Mouse (Mus musculus) left cerebral cortex, postnatal 25 days (tissue): ENCODE data around the gene Gm595. TPM values are rescaled to one million over a fixed set of nuclear protein-coding genes. Genes with fewer than 3 reads are reported as not detected.

ENCODE experiments used
- DNase-seq, 2 experiments: peaks; one replicate each; pipeline ENCODE4 v3.0.0; 2022; ENCODE audit warnings: low spot score in 2 of 2, mixed read lengths in 1 of 2
- intact Hi-C: fragments of 180-260 bp; cut with DNase I; formaldehyde crosslinking; loops from one replicate; pipeline ENCODE4 v1.15.1; 2025
- total RNA-seq, 2 experiments: library from RNA; stranded (reverse); gene quantifications; 2 replicates each; pipeline ENCODE4 v1.2.3; 2021

The Gm595 gene
- total RNA-seq = not detected

DNA sequence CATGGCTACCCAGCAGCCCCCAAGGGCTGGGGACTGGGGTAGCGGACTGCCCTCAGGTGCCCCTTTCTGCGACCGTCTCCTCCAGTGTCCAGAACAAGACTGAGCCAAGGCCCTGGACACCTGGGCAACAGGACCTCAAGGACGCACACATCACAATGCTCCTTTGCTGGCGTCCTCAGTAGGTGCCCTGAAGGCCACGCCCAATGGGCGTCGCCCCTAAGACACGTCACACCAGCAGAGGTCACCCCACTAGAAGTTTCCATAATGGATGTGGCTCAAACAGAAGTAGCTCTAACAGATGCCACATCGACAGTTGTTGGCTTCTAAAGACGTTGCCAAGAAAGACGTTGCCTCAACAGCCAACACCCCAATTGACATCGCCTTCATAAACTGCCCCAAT, at the start of gene Gm595:
TSS of gene Gm595 (minus strand) at position 101 of the 400 bp plus-strand sequence.
- intact Hi-C loops = no loop called here
- no peak for DNase-seq

DNA sequence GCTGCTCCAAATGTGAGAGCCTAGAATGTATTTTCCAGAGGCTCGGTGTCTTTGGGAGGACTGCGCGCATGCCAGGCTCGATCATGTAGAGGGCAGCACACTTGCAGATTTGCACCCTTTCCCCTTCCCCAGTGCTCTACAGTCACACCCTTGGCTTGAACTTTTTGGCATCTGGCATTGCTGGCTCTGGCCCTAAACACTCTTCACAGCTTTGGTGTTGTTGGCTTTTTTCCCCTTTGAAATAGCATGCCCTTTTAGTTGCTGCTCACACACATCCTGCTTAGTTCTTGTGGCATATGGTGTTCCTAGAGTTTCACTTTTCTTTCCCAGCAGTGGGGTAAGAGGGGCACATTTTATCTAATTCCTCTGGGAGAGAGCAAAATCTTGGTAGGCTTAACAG, 30.9 kb upstream of the Gm595 start:
- intact Hi-C loops = no loop called here
- no peak for DNase-seq

DNA sequence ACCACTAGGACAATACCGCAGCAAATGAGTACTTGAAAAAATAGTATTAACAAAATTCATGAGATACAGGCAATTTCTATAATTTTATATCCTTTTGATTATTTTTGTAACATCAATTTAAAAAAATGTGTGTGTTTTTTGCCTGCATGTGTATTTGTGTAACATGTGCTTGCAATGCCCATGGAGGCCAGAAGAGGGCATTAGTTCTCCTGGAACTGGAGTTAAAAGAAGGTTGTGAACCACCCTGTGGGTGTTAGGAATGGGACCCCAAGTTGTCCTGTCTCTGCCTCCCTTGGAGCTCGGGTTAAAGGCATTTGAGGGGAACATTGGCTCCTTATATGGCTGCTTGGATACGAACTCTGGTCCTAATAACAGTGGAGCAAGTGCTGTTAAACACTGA, 26.2 kb upstream of the Gm595 start:
- intact Hi-C loops = no loop called here

DNA sequence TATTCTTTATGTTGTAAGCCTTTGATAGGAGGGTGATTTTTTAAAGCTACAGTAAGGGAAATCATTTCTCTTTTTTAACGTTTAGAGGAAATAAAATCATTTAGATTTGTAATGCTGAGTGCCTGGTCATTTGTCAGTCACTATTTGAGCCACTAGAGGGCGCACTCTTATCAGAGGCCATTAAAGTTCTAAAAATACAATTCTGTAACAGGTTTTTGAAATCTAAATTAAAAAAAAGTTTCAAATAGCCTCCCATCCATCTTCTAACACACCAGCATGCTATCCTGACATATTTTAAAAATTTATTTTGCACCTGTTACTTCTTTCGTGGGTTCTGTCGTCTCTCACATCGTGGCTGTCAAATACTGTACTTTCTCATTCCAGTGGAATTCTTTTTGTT, 22.0 kb upstream of the Gm595 start:
- DNase-seq = peak; percentile 5 to 9
- intact Hi-C loops = loop anchor here (5.0 kb wide), 1 partner anchor 408 kb away; no protein-coding TSS in a partner anchor

More for the DNA sequence above, 26.2 kb upstream of the Gm595 start:
- no peak for DNase-seq

DNA sequence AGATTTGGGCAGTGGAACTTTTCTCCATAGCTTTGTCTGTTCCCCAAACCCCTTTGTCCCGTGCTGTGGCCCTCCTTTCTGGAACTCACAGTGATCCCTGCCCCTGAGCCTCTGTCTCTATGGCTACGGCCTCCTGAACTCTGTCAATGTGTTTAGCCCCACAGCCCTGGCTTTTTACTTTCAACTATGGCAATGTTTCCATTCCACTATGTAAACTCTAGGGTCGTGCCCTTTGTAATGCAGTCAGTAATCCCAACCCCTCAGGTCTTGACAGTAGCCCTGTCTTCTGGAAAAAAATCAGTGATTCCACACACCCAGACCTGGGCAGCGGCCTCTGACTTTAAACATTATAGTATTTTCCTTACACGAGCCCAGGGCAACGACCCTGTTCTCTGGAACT, 19.3 kb upstream of the Gm595 start:
- no peak for DNase-seq
- intact Hi-C loops = loop anchor here (5.0 kb wide), 1 partner anchor 410 kb away; no protein-coding TSS in a partner anchor

DNA sequence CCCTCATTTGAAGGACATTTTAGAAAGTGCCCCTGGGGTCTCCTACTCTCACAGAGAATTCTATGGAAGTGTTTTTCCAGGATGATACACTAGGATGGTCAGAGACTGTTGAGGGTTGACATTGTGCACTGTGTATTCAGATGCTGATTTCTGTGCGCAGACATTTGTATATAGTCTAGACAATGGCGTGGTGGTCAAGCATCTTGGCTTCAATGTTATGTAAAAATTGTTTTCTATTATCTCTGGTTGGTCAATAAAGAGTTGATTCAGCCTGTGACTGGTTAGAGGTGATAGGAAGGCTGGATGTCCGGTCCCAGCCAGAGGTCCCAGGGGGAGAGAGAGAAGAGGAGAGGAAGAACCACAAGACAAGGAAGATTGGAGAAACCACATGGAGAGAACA, 16.4 kb upstream of the Gm595 start:
- no peak for DNase-seq
- intact Hi-C loops = no loop called here

DNA sequence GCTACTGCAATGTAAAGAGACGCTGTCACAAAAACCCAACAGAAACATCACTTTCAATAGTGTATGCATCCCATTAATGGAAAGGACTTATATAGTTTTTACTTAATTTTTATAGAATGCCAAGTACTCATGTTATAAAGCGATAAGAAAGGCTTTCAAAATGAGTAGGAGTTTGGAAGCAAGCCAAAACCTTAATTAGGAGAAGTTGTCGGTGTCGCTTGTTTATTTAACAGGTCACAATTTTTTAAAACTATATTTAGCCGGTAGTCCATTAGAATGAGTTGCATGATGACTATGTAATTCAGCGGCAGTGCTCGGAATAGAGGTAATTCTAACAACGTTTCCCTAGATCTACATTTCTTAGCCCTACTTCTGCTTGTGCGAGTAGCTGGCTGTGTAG, 12.7 kb upstream of the Gm595 start:
- intact Hi-C loops = no loop called here
- no peak for DNase-seq

DNA sequence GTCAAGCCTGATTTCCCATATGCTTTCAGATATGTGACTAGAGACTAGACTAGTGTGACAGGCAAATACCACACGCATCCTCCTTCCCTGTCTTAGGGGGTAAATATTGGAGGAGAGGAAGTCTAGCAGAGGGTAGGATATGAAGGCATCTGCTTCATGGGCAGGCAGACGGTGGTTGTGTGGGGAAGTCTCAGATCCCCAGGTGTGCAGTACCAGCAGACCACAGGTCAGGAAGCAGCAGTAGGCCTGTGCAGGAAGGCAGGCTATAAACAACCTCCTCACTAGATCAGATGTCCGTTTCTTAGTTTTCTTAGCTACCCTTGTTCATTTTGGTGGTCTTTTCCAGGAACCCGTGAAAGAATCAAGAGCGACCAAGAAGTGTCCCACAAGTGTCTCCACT, 7.1 kb upstream of the Gm595 start:
- DNase-seq = no peak
- intact Hi-C loops = no loop called here

Other genes starting within 250 kb of the Gm595 start
- gene Gpr119, start 203.2 kb downstream of the Gm595 start, total RNA-seq = not detected
- gene Rbmx2, start 182.7 kb downstream of the Gm595 start, total RNA-seq = 1 to 10 TPM; 4.2 to 4.4 TPM